Mouse (Mus musculus) forebrain, postnatal 0 days (tissue): ENCODE results near the gene Ikzf5. TPM values are rescaled to one million over a fixed set of nuclear protein-coding genes. Genes with fewer than 3 reads are reported as not detected.
"Not testable (repeated sequence)": the region's sequence is repeated elsewhere in the genome, so short reads cannot be mapped to it uniquely, and the experiment has no call there.

Experiments used
- ATAC-seq: fragments of 200-750 bp; cut with Nextera tagmentation; 2 replicates; pipeline ENCODE4 v1.8.0; 2017; ENCODE audit warnings: mild to moderate bottlenecking, moderate library complexity
- DNase-seq: peaks from one replicate; pipeline ENCODE4 v3.0.0-alpha.2; 2015
- H3K27ac ChIP-seq: fragments of 300-500 bp; sonication (generic); 2 replicates; pipeline ENCODE4 v1.5.1; 2014; ENCODE audit warnings: low read depth, mild to moderate bottlenecking, antibody characterized with exemption, low read length, moderate library complexity, mixed read lengths
- H3K27me3 ChIP-seq: fragments of 300-500 bp; sonication (generic); 2 replicates; pipeline ENCODE4 v1.6.1; 2014; ENCODE audit warnings: mild to moderate bottlenecking, low read length, mixed read lengths; ENCODE audit not compliant: insufficient read depth
- H3K36me3 ChIP-seq: fragments of 300-500 bp; sonication (generic); 2 replicates; pipeline ENCODE4 v1.6.1; 2014; ENCODE audit warnings: mild to moderate bottlenecking, moderate library complexity; ENCODE audit not compliant: insufficient read depth
- H3K4me1 ChIP-seq: fragments of 300-500 bp; sonication (generic); 2 replicates; pipeline ENCODE4 v1.6.1; 2014; ENCODE audit warnings: antibody characterized with exemption; ENCODE audit not compliant: insufficient read depth
- H3K4me2 ChIP-seq: fragments of 300-500 bp; sonication (generic); 2 replicates; pipeline ENCODE4 v1.6.1; 2014; ENCODE audit warnings: low read depth, mild to moderate bottlenecking, moderate library complexity
- H3K4me3 ChIP-seq: fragments of 300-500 bp; sonication (generic); 2 replicates; pipeline ENCODE4 v1.5.1; 2014; ENCODE audit warnings: low read depth, low read length, mixed read lengths
- H3K9ac ChIP-seq: fragments of 300-500 bp; sonication (generic); 2 replicates; pipeline ENCODE4 v1.6.1; 2014; ENCODE audit warnings: mild to moderate bottlenecking
- H3K9me3 ChIP-seq: fragments of 300-500 bp; sonication (generic); 2 replicates; pipeline ENCODE4 v1.6.1; 2016; ENCODE audit warnings: low read length
- CTCF ChIP-seq: sonication (generic); IDR thresholded peaks from 2 replicates; pipeline ENCODE4 v1.5.1; 2016; ENCODE audit warnings: antibody characterized with exemption, control low read depth, low read depth
- WGBS: fragments of 180-500 bp; shearing (Covaris S2); extraction: QIAGEN DNeasy Blood & Tissue Kit; methylation state at CpG from one replicate; pipeline ENCODE4 v1.1.7; 2014; 5-methylcytosine and 5-hydroxymethylcytosine counted together
- polyA plus RNA-seq: library from polyadenylated mRNA; unstranded; fragments of >200 nt; fragmentation: Nextera tagmentation; extraction: Ambion mirVana; gene quantifications from 2 replicates; pipeline ENCODE4 v1.2.1, GENCODE M21; 2015
- total RNA-seq: library from RNA; depleted of rRNA; stranded (reverse); fragments of >200 nt; gene quantifications from 2 replicates; pipeline ENCODE4 v1.2.3, GENCODE M21; 2014

Gene Ikzf5
- total and polyA plus RNA-seq, 2 experiments from 2014 or later: 10.5 to 20.8 TPM

DNA sequence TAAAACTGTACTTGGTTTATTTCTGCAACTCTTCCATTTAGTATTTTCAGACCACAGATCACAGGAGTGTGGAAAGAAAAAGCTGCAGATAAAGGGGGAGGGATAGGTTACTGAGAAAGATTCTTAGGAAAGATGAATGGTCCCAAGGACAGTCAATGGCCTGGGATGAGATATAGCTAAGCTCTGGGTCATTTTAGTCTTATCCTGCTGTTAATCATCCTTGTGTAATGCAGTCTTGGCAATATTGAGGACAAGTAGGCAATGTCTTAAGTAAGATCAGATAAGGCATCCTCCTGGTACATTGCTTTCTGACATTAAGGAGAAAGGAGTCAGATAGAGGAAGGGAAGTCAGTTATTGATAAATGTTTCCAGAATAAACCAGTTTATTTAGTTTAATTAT lies 7.3 kb upstream of the Ikzf5 start:
- Histone ChIP-seq H3K27me3 (no peaks in the 10 kb centered on the region), H3K4me3 (no peak overlapping the region), H3K9ac (no peak overlapping the region), H3K4me2 (no peak overlapping the region), H3K9me3 (no peaks in the 10 kb centered on the region), H3K36me3 (no peaks in the 10 kb centered on the region), H3K27ac (no peak overlapping the region), H3K4me1 (no peaks in the 10 kb centered on the region)
- DNase-seq: no peak
- ATAC-seq: no peak
- no peak for TF ChIP-seq CTCF

GRCm38 (mm10) chr7:131416742-131417141 lies 6.4 kb upstream of the Ikzf5 start:
- H3K9ac ChIP-seq, H3K4me1 ChIP-seq, H3K4me3 ChIP-seq: not testable (repeated sequence)

DNA sequence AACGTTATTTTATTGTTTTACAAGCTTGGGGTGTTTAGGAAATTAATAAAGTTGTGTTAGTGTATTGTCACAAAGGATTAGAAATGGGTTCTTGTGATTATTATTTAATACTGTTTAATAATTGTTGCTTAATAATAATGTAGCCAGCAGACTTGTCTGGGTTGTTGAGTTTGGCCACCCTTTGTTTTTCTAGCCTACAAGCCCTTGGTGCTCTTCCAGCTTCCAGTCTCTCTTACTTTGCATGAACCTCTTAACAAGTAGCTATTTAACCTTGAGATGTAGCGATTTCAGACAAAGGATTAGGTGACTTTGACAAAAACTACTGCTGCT lies 1.6 kb upstream of the Ikzf5 start:
- H3K9ac ChIP-seq: no peak overlapping the region
- ATAC-seq: no peak
- H3K4me2 ChIP-seq: peak overlapping the region; percentile 60; the same call in 1 of the 2 replicates

More at GRCm38 (mm10) chr7:131416742-131417141, 6.4 kb upstream of the Ikzf5 start:
- DNase-seq, H3K27ac ChIP-seq, ATAC-seq, H3K9me3 ChIP-seq, H3K4me2 ChIP-seq, H3K27me3 ChIP-seq, H3K36me3 ChIP-seq: not testable (repeated sequence)

DNA sequence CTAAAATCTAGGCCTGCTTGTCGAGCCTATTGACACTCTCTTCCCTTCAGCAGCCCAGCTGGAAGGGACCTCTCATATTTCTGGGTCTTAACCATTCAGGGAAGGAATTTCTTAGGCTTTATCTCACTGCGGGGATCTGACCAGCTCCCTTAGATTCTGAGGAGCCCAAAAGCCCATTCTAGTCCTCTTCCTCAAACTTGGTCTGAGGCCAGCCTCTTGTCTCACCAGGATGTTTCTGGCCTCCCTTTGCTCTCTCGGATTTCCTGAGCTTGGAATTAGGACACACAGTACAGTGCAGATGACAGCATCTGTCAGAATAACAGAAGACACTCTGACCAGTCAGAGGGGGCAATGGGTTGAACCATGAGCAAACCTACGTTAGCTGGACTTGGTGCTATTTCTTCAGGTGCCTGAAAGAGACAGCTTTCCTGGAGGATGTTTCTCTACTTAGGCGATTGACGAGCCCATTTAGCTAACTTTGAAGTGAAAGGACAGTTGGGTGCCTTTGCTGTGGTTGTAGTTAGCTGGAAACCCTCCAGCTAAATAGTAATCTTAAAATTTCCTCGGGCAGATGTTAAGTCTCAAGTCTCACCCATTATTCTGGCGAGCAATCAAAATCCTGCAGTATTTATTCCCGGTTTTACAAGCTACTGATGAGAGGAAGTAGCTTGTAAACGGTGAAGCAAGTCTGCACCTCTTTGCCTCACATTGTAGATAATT lies 1.1 kb upstream of the Ikzf5 start:
- no peak for TF ChIP-seq CTCF
- no peak overlapping the region for H3K27ac ChIP-seq
- no peaks in the 10 kb centered on the region for H3K9me3 ChIP-seq
- H3K4me1 ChIP-seq: peaks cover 16% of the 10 kb centered on the region
- H3K27me3 ChIP-seq: no peaks in the 10 kb centered on the region
- no peaks in the 10 kb centered on the region for H3K36me3 ChIP-seq
- peak overlapping the region; percentile 84 for H3K9ac ChIP-seq
- ATAC-seq: no peak
- peak; percentile 33 for DNase-seq
- WGBS: 50% methylated on average over 10 of the region's 10 CpGs
- H3K4me3 ChIP-seq: peak overlapping the region; percentile 73
- H3K4me2 ChIP-seq: peak overlapping the region; percentile 60

More for the DNA sequence above, 1.6 kb upstream of the Ikzf5 start:
- Histone ChIP-seq H3K9me3 (no peaks in the 10 kb centered on the region), H3K27ac (no peak overlapping the region), H3K4me1 (peaks cover 16% of the 10 kb centered on the region), H3K36me3 (no peaks in the 10 kb centered on the region), H3K4me3 (0 out of 2 replicates have a peak overlapping the region, but pooled peaks have one; percentile 73), H3K27me3 (no peaks in the 10 kb centered on the region)
- TF ChIP-seq CTCF: no peak
- DNase-seq: no peak
- WGBS: 58% methylated on average over 2 of the region's 2 CpGs

DNA sequence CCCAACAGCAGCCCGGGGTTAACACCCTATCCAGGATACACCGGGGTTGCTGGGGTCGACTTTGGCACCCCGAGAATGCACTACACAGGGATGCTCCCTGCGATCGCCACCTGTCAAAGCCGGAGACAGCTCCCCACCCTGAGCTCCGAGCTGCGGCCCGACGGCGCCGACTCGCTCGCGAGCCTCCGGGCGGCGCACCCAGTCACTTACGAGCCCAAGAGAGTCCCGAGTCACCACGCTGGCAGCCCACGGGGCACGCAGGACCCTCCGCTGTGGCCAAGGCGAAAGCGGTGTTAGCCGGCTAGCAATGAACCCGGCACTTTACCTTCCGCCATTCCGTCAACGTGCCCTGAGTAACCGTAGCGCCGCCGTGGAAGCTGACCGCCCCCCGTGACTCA lies 334 bp downstream of the Ikzf5 start:
- Histone ChIP-seq H3K9me3 (no peaks in the 10 kb centered on the region), H3K9ac (peak overlapping the region; percentile 84), H3K4me1 (peaks cover 16% of the 10 kb centered on the region), H3K27me3 (no peaks in the 10 kb centered on the region), H3K36me3 (no peaks in the 10 kb centered on the region), H3K27ac (peak overlapping the region; percentile 76), H3K4me3 (peak overlapping the region; percentile 73), H3K4me2 (peak overlapping the region; percentile 60)
- DNase-seq (no peak), ATAC-seq (peak; percentile 49)
- TF ChIP-seq CTCF: no peak
- 2% methylated on average over 38 of the region's 38 CpGs for WGBS

- Histone ChIP-seq H3K36me3 (no peaks in the 10 kb centered on the region), H3K27me3 (no peaks in the 10 kb centered on the region), H3K9ac (peak overlapping the region; percentile 84), H3K4me3 (peak overlapping the region; percentile 73), H3K27ac (peak overlapping the region; percentile 76; the same call in 1 of the 2 replicates), H3K9me3 (no peaks in the 10 kb centered on the region), H3K4me1 (peaks cover 16% of the 10 kb centered on the region), H3K4me2 (peak overlapping the region; percentile 60)
- TF ChIP-seq CTCF: no peak
- ATAC-seq (no peak), DNase-seq (peak; percentile 5)
- WGBS: 7% methylated on average over 16 of the region's 16 CpGs
Measured at GRCm38 (mm10) chr7:131409321-131409987, 867 bp downstream of the Ikzf5 start.

GRCm38 (mm10) chr7:131391761-131392160 lies 18.6 kb downstream of the Ikzf5 start:
- H3K36me3 ChIP-seq: peaks cover 23% of the 10 kb centered on the region
- not testable (repeated sequence) for H3K4me1 ChIP-seq, H3K9ac ChIP-seq, H3K9me3 ChIP-seq, H3K4me2 ChIP-seq, H3K27ac ChIP-seq, ATAC-seq, H3K27me3 ChIP-seq, DNase-seq, H3K4me3 ChIP-seq
- 93% methylated on average over 6 of the region's 7 CpGs for WGBS
